Mouse (Mus musculus): ENCODE measurements around the gene Ssc4d. TPM values are rescaled to one million over a fixed set of nuclear protein-coding genes. Genes with fewer than 3 reads are reported as not detected.
A peak's percentile ranks its signal among the peaks of the same experiment; 100 is the strongest.

Gene Ssc4d
- total and polyA plus RNA-seq, 2 experiments from 2014 or later: 4.0 to 7.0 TPM

DNA sequence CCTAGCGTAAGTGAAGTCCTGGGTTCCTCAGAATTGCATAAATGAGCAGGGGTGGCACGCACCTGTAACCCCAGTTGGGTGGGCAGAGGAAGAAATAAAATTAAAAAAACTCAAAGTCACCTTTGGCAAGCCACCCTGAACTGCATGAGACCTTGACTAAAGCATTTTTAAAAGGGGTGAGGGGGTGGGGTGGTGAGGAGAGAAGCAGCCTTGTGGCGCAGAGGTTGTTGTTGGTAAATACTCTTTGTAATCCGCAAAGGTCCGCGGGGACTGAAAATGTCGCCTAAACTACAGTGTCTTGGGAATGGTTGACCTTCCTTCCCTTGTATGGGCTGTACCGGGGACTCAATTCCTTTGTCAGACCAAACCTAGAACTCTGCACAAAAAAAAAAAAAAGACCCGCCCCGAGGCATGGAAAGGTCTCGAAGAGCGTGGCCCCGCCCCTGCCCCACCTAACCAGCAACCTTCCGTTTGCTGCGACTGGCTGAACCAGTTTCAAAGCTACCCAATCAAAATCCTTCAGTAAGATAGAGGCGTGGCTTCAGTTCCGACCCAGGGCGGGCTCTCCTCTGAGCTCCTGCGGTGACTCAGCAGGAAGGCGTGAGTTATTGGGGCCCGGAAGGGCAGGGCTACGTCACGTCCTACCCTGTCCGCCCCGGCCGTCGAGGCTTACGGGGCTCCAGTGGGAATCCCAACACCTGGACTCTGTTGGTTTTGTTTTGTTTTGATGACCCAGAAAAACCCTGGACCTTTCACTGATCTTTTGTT lies 16.9 kb downstream of the Ssc4d start:
- WGBS: 7% methylated on average over 28 of the region's 28 CpGs
- ATAC-seq (peak; percentile 84), DNase-seq (peak; percentile 95)
- Histone ChIP-seq H3K27me3 (ENCODE audit: insufficient read depth, low read length) (no peaks in the 10 kb centered on the region), H3K4me1 (ENCODE audit: insufficient read depth) (peaks cover 9% of the 10 kb centered on the region; the same call in 1 of the 2 replicates), H3K4me2 (ENCODE audit: low read depth) (peak overlapping the region; percentile 54), H3K36me3 (ENCODE audit: insufficient read depth) (no peaks in the 10 kb centered on the region), H3K4me3 (ENCODE audit: low read depth, low read length) (peak overlapping the region; percentile 36), H3K9me3 (ENCODE audit: low read length) (no peaks in the 10 kb centered on the region), H3K27ac (ENCODE audit: low read depth, low read length) (peak overlapping the region; percentile 77), H3K9ac (peak overlapping the region; percentile 54)
- no peak for TF ChIP-seq CTCF (IDR thresholded peaks at IDR 0.05; ENCODE audit: low read depth)

DNA sequence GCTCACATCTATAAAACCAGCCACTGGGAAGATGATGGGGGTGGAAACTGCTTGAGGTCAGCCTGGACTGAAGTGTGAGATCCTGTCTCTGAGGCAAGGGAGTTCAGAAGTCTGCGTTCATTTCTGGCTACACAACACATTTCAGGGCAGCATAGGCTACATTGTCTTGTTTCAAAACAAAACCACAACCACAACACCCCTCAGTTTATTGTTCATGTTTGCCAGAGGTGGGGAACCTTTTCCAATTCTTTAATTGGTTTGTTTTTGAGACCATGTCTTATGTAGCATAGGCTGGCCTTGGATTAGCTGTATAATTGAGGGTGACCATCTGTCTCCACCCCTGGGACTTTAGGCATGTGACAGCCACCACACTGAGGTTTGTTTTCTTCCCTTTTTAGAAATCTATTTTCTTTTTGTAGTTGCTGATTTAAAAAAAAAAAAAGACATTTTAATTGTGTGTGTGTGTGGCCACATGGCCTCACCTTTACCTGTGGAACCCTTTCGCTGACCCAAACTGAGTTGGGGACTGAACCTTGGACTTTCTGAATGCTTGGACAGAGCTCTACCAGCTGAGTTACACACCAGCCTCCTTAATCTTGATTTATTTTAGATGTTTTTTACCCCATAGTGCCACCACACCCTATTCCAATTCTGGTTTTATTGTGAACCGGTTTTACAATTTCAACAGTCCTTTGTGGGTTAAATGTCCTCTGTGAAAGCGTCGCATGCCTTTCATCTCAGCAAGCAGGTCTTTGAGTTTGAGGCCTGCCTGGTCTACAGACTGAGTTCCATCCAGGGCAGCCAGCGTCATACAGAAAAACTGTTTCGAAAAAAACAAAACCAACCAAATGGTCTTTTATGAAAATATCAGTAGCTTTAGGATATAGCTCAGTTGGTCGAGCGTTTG lies 17.8 kb downstream of the Ssc4d start:
- Histone ChIP-seq H3K4me2 (ENCODE audit: low read depth) (peak overlapping the region; percentile 54), H3K27me3 (ENCODE audit: insufficient read depth, low read length) (no peaks in the 10 kb centered on the region), H3K36me3 (ENCODE audit: insufficient read depth) (no peaks in the 10 kb centered on the region), H3K4me1 (ENCODE audit: insufficient read depth) (0 out of 2 replicates have a peak, but pooled peaks cover 5% of the 10 kb centered on the region), H3K27ac (ENCODE audit: low read depth, low read length) (peak overlapping the region; percentile 77), H3K4me3 (ENCODE audit: low read depth, low read length) (peak overlapping the region; percentile 36), H3K9ac (peak overlapping the region; percentile 54), H3K9me3 (ENCODE audit: low read length) (no peaks in the 10 kb centered on the region)
- no peak for TF ChIP-seq CTCF (IDR thresholded peaks at IDR 0.05; ENCODE audit: low read depth)
- WGBS: 82% methylated on average over 9 of the region's 9 CpGs
- DNase-seq (no peak), ATAC-seq (no peak)

DNA sequence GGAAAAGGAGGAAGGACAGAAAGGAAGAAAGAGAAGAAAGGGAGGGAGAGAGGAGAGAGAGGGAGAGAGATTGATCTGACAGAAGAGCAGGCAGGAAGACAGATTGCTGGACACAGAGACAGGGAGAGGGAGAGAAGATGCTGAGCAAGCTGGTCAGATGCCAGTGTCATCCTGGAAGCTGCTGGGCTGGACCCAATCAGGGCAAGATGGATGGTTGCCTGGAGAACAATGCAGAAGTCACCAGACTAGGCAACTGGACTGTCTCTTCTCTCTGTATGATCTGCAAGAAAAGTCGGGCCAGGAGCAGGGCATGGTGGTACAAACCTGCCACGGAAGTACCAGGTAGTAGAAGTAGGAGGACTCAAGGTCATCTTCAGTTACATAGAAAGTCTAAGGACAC lies 21.5 kb downstream of the Ssc4d start:
- no peak for TF ChIP-seq CTCF (IDR thresholded peaks at IDR 0.05; ENCODE audit: low read depth)

DNA sequence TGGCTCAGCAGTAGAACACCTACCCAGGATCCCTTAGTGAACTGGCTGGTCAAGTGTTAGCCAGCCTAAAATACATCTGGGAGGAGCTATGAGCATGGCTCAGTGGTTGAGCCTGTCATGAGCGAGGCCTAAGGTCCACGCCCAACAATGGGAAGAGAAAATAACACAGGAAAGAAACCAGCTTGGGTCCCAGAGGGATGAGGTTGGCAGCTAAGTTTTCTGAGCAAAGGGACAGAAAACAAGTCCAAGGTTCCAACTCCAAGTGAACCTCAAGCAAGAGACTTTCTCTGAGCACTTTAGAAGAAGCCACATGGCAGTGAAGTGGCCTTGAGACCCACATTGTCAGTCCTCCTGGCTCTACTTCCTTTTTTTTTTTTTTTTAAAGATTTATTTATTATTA lies 22.7 kb downstream of the Ssc4d start:
- H3K4me2 ChIP-seq (ENCODE audit: low read depth): no peak overlapping the region
- TF ChIP-seq CTCF (IDR thresholded peaks at IDR 0.05; ENCODE audit: low read depth): no peak
- no peak overlapping the region for H3K9ac ChIP-seq
- H3K4me1 ChIP-seq (ENCODE audit: insufficient read depth): 0 out of 2 replicates have a peak, but pooled peaks cover under 1% of the 10 kb centered on the region
- no peaks in the 10 kb centered on the region for H3K36me3 ChIP-seq (ENCODE audit: insufficient read depth)
- no peak overlapping the region for H3K4me3 ChIP-seq (ENCODE audit: low read depth, low read length)
- H3K27ac ChIP-seq (ENCODE audit: low read depth, low read length): no peak overlapping the region
- DNase-seq (no peak), ATAC-seq (no peak)
- no peaks in the 10 kb centered on the region for H3K9me3 ChIP-seq (ENCODE audit: low read length)
- no peaks in the 10 kb centered on the region for H3K27me3 ChIP-seq (ENCODE audit: insufficient read depth, low read length)
- 90% methylated on average over 2 of the region's 2 CpGs for WGBS

More for the DNA sequence above, 21.5 kb downstream of the Ssc4d start:
- DNase-seq (no peak), ATAC-seq (no peak)
- H3K4me1 ChIP-seq (ENCODE audit: insufficient read depth): 0 out of 2 replicates have a peak, but pooled peaks cover 5% of the 10 kb centered on the region
- no peak overlapping the region for H3K4me2 ChIP-seq (ENCODE audit: low read depth)
- no peak overlapping the region for H3K9ac ChIP-seq
- no peaks in the 10 kb centered on the region for H3K27me3 ChIP-seq (ENCODE audit: insufficient read depth, low read length)
- H3K9me3 ChIP-seq (ENCODE audit: low read length): no peaks in the 10 kb centered on the region
- H3K36me3 ChIP-seq (ENCODE audit: insufficient read depth): no peaks in the 10 kb centered on the region
- no peak overlapping the region for H3K27ac ChIP-seq (ENCODE audit: low read depth, low read length)
- H3K4me3 ChIP-seq (ENCODE audit: low read depth, low read length): no peak overlapping the region
- WGBS: 87% methylated on average over 2 of the region's 2 CpGs

DNA sequence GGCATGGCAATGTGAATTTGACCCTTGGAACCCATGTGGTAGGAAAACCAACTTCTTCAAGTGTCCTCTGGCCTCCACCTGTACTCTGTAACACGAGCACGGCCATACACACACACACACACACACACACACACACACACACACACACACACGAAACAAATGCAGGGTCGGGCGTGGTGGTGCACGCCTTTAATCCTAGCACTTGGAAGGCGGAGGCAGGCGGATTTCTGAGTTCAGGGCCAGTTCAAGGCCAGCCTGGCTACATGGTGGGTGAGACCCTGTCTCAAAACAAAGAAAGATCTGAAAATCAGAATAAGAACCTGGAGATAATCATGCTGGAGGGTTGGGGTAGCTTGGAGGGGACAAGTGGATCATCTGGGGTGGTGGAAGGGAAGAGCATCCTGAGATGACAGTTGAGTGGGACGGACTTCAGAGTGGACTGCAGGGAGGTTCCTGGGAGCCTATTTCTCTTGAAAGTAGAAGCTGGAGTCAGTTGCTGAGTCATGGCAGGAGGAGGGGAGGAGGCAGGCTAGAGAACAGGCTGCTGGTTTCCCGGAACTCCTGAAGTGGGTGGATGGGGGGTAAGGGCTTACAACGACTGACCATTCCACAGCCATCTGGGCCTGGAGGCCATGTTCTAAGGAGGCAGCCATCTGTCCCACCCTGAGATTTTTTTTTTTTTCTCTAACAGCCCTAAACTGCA lies 23.5 kb downstream of the Ssc4d start:
- no peaks in the 10 kb centered on the region for H3K27me3 ChIP-seq (ENCODE audit: insufficient read depth, low read length)
- no peaks in the 10 kb centered on the region for H3K4me1 ChIP-seq (ENCODE audit: insufficient read depth)
- DNase-seq: no peak
- no peak for TF ChIP-seq CTCF (IDR thresholded peaks at IDR 0.05; ENCODE audit: low read depth)
- H3K4me2 ChIP-seq (ENCODE audit: low read depth): no peak overlapping the region
- 86% methylated on average over 11 of the region's 11 CpGs for WGBS
- no peaks in the 10 kb centered on the region for H3K36me3 ChIP-seq (ENCODE audit: insufficient read depth)
- no peak overlapping the region for H3K27ac ChIP-seq (ENCODE audit: low read depth, low read length)
- no peak overlapping the region for H3K9ac ChIP-seq
- no peak for ATAC-seq
- no peak overlapping the region for H3K4me3 ChIP-seq (ENCODE audit: low read depth, low read length)
- no peaks in the 10 kb centered on the region for H3K9me3 ChIP-seq (ENCODE audit: low read length)

DNA sequence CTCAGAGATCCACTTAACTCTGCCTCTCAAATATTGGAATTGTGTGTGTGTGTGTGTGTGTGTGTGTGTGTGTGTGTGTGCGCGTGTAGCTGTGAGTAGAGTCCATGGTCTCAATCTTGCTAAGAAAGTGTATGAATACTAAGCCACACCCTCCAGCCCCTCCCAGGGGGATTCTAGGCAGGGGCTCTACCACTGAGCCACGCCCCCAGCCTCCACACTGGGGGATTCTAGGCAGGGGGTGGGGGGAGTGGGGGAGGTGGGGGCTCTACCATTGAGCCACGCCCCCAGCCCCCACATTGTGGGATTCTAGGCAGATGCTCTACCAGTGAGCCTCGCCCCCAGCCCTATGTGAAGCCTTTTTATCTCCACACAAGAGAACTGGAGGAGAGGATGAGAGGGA lies 27.7 kb downstream of the Ssc4d start:
- Histone ChIP-seq H3K27ac (ENCODE audit: low read depth, low read length) (no peak overlapping the region), H3K4me3 (ENCODE audit: low read depth, low read length) (no peak overlapping the region), H3K4me1 (ENCODE audit: insufficient read depth) (no peaks in the 10 kb centered on the region), H3K4me2 (ENCODE audit: low read depth) (no peak overlapping the region), H3K27me3 (ENCODE audit: insufficient read depth, low read length) (no peaks in the 10 kb centered on the region), H3K9me3 (ENCODE audit: low read length) (no peaks in the 10 kb centered on the region), H3K9ac (no peak overlapping the region), H3K36me3 (ENCODE audit: insufficient read depth) (no peaks in the 10 kb centered on the region)
- no peak for ATAC-seq
- TF ChIP-seq CTCF (IDR thresholded peaks at IDR 0.05; ENCODE audit: low read depth): no peak
- no peak for DNase-seq
- 74% methylated on average over 5 of the region's 5 CpGs for WGBS
